Mouse (Mus musculus) heart, adult 2 months (tissue): ENCODE measurements at regions not wholly inside any gene's neighbourhood (a gene's known extent, or its start where the extent isn't known, plus 50 kb on each side); places are given as distances from the start of the nearest gene placed in this dataset.

ENCODE experiments used
- DNase-seq, 2 experiments: peaks; one replicate each; pipeline ENCODE4 v3.0.0; 2021
- H3K27ac ChIP-seq: fragments of 200-600 bp; 2 replicates; pipeline ENCODE4 v1.8.1; 2022
- H3K27me3 ChIP-seq: fragments of 200-500 bp; 2 replicates; pipeline ENCODE4 v1.6.1; 2012; ENCODE audit warnings: mild to moderate bottlenecking, low read length, inconsistent platforms, mixed read lengths; ENCODE audit not compliant: control insufficient read depth, insufficient read depth
- H3K36me3 ChIP-seq: fragments of 200-500 bp; 2 replicates; pipeline ENCODE4 v1.6.1; 2012; ENCODE audit warnings: low read length, inconsistent platforms; ENCODE audit not compliant: control insufficient read depth, insufficient read depth
- H3K4me1 ChIP-seq: fragments of 200-500 bp; 2 replicates; pipeline ENCODE4 v1.6.1; 2011; ENCODE audit warnings: low read length; ENCODE audit not compliant: control insufficient read depth, insufficient read depth
- H3K4me3 ChIP-seq: fragments of 200-600 bp; 2 replicates; pipeline ENCODE4 v1.8.1; 2022
- H3K79me2 ChIP-seq: fragments of 200-500 bp; replicated peaks from 2 replicates; pipeline ENCODE4 v1.6.1; 2012; ENCODE audit warnings: mild to moderate bottlenecking, inconsistent platforms, low read length, moderate library complexity, mixed read lengths; ENCODE audit not compliant: control insufficient read depth, insufficient read depth
- H3K9ac ChIP-seq: fragments of 200-500 bp; 2 replicates; pipeline ENCODE4 v1.6.1; 2012; ENCODE audit warnings: low read depth, mild to moderate bottlenecking, control low read depth, inconsistent platforms, low read length, mixed read lengths
- CTCF ChIP-seq: fragments of 200-600 bp; IDR thresholded peaks from 2 replicates; pipeline ENCODE4 v1.8.1; 2022; ENCODE audit warnings: antibody characterized with exemption, mild to moderate bottlenecking, moderate library complexity
- EP300 ChIP-seq: fragments of 200-500 bp; IDR thresholded peaks from 2 replicates; pipeline ENCODE4 v1.6.1; 2011; ENCODE audit warnings: low read depth, low read length, control low read depth; ENCODE audit not compliant: insufficient read depth
- POLR2A ChIP-seq: fragments of 200-500 bp; IDR thresholded peaks from 2 replicates; pipeline ENCODE4 v1.6.1; 2011; ENCODE audit warnings: mild to moderate bottlenecking, low read depth, low read length, control low read depth; ENCODE audit not compliant: insufficient read depth
- WGBS: fragments of 180-500 bp; shearing (Covaris S2); methylation state at CpG from one replicate; pipeline ENCODE4 v1.1.7; 2018; 5-methylcytosine and 5-hydroxymethylcytosine counted together
- intact Hi-C: fragments of 180-260 bp; cut with DNase I; formaldehyde crosslinking; loops from one replicate; pipeline ENCODE4 v1.15.1; 2025

GRCm38 (mm10) chr1:142742307-142742706 lies 898.2 kb upstream of the B3galt2 start:
- Histone ChIP-seq H3K27me3 (no peaks in the 10 kb centered on the region), H3K36me3 (no peaks in the 10 kb centered on the region), H3K9ac (no peak overlapping the region), H3K4me3 (no peak overlapping the region), H3K27ac (no peak overlapping the region), H3K79me2 (no peaks in the 10 kb centered on the region), H3K4me1 (no peaks in the 10 kb centered on the region)
- DNase-seq = no peak
- TF ChIP-seq CTCF (peak; percentile 31), EP300 (no peak)
- intact Hi-C loops = no loop called here
- 5% methylated on average over 2 of the region's 2 CpGs for WGBS

DNA sequence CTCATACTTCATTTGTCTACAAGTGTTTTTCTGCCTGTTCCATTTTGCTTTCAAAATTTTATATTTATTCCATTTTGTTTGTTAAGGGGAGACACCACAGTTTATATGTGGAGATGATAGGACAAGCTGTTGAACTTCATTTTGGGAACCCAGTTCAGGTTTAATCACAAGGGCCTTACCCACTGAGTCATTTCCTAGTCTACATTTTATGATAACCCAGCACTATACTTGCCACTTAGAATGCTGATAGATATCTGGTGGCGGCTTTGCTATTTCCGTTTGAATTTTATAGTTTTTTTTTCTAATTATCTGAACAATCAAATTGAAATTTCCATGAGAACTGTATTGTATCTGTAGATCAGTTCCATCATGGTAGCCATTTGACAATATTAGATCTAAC lies 869.5 kb upstream of the B3galt2 start:
- DNase-seq = no peak
- no peak overlapping the region for H3K4me3 ChIP-seq
- H3K27me3 ChIP-seq = no peaks in the 10 kb centered on the region
- H3K79me2 ChIP-seq = no peaks in the 10 kb centered on the region
- TF ChIP-seq POLR2A = no peak
- TF ChIP-seq EP300 = no peak
- TF ChIP-seq CTCF = no peak
- no peaks in the 10 kb centered on the region for H3K4me1 ChIP-seq
- 77% methylated on average over 2 of the region's 2 CpGs for WGBS
- H3K27ac ChIP-seq = no peak overlapping the region
- intact Hi-C loops = no loop called here
- H3K9ac ChIP-seq = no peak overlapping the region
- H3K36me3 ChIP-seq = no peaks in the 10 kb centered on the region
